Mouse (Mus musculus) liver, embryonic 14.5 days (tissue): ENCODE results near the gene RPS10-NUDT3. TPM values are rescaled to one million over a fixed set of nuclear protein-coding genes. Genes with fewer than 3 reads are reported as not detected.

ENCODE experiments used
- ATAC-seq: fragments of 200-750 bp; cut with Nextera tagmentation; 2 replicates; pipeline ENCODE4 v1.8.0; 2017; ENCODE audit warnings: moderate number of reproducible peaks, mild to moderate bottlenecking, moderate library complexity; ENCODE audit not compliant: insufficient read depth
- DNase-seq, 3 experiments: peaks; one replicate each; pipeline ENCODE4 v3.0.0-alpha.2; 2012 to 2013; ENCODE audit warnings: low read depth in 3 of 3, low spot score in 3 of 3
- H3K27ac ChIP-seq: fragments of 300-500 bp; sonication (generic); 2 replicates; pipeline ENCODE4 v1.5.1; 2014; ENCODE audit warnings: moderate library complexity, mild to moderate bottlenecking, control low read depth, inconsistent platforms
- H3K27me3 ChIP-seq: fragments of 300-500 bp; sonication (generic); 2 replicates; pipeline ENCODE4 v1.6.1; 2014; ENCODE audit warnings: mild to moderate bottlenecking, low read length, moderate library complexity; ENCODE audit not compliant: control insufficient read depth, insufficient read depth
- H3K36me3 ChIP-seq: fragments of 300-500 bp; sonication (generic); replicated peaks from 2 replicates; pipeline ENCODE4 v1.6.1; 2014; ENCODE audit warnings: low read depth; ENCODE audit not compliant: control insufficient read depth, insufficient read depth
- H3K4me1 ChIP-seq, 2 experiments: fragments of 200-500 bp in 1 of 2; fragments of 300-500 bp in 1 of 2; sonication (generic) in 1 of 2; replicated peaks; 2 replicates each; pipeline ENCODE4 v1.6.1; 2012 to 2014; ENCODE audit warnings: antibody characterized with exemption in 1 of 2, inconsistent platforms in 1 of 2, low read length in 1 of 2; ENCODE audit not compliant: control insufficient read depth in 2 of 2, insufficient read depth in 2 of 2
- H3K4me2 ChIP-seq: fragments of 300-500 bp; sonication (generic); 2 replicates; pipeline ENCODE4 v1.6.1; 2014; ENCODE audit warnings: low read depth, mild to moderate bottlenecking, control low read depth, moderate library complexity
- H3K4me3 ChIP-seq, 2 experiments: fragments of 200-500 bp in 1 of 2; fragments of 300-500 bp in 1 of 2; sonication (generic) in 1 of 2; 2 replicates each; pipeline ENCODE4 v1.5.1; 2012 to 2014; ENCODE audit warnings: low read depth in 2 of 2, low read length in 2 of 2, mild to moderate bottlenecking in 2 of 2, control low read depth in 1 of 2, inconsistent platforms in 1 of 2, moderate library complexity in 1 of 2; ENCODE audit not compliant: insufficient read depth in 1 of 2
- H3K9ac ChIP-seq: fragments of 300-500 bp; sonication (generic); replicated peaks from 2 replicates; pipeline ENCODE4 v1.6.1; 2014; ENCODE audit warnings: mild to moderate bottlenecking, control low read depth, moderate library complexity
- H3K9me3 ChIP-seq: fragments of 300-500 bp; sonication (generic); 2 replicates; pipeline ENCODE4 v1.6.1; 2016; ENCODE audit warnings: low read length, mixed read lengths; ENCODE audit not compliant: control insufficient read depth
- CTCF ChIP-seq: IDR thresholded peaks from 2 replicates; pipeline ENCODE4 v1.5.1; 2016; ENCODE audit warnings: antibody characterized with exemption, low read depth, control low read depth
- EP300 ChIP-seq: IDR thresholded peaks from 2 replicates; pipeline ENCODE4 v1.6.1; 2016; ENCODE audit warnings: antibody characterized with exemption, low read depth
- WGBS: fragments of 180-500 bp; shearing (Covaris S2); extraction: QIAGEN DNeasy Blood & Tissue Kit; methylation state at CpG from one replicate; pipeline ENCODE4 v1.1.7; 2014; ENCODE audit not compliant: insufficient replicate concordance; 5-methylcytosine and 5-hydroxymethylcytosine counted together
- polyA plus RNA-seq, 2 experiments: library from polyadenylated mRNA; depleted of rRNA in 1 of 2; stranded (reverse) in 1 of 2; unstranded in 1 of 2; fragments of >200 nt; fragmentation: Nextera tagmentation in 1 of 2; extraction: Ambion mirVana in 1 of 2; gene quantifications; 2 replicates each; pipeline versions ENCODE4 v1.2.1 to v1.2.3; 2012 to 2014

The RPS10-NUDT3 gene
- polyA plus RNA-seq, 2 experiments: not detected

DNA sequence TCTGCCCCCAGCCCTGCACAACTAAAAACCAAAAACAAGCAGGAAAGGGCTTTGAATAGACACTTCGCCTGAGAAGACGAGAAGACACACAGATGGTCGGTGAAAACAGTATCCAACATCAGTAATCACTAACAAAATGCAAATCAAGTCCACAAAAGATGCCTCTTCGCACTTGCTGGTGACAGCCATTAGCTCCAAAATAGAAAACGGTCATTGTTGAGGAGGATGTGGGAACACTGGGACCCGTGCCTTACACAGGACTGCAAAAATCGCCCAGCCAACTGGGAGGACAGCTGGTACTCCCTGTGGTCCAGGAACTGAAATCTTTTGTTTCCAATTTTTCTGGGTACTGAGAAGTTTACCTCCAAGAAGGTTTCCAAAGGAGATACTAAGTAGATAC is 38.9 kb upstream of the RPS10-NUDT3 start:
- H3K4me3 ChIP-seq: no peak overlapping the region
- H3K4me2 ChIP-seq: no peak overlapping the region
- H3K4me1 ChIP-seq: no peaks in the 10 kb centered on the region
- no peaks in the 10 kb centered on the region for H3K27me3 ChIP-seq
- 68% methylated on average over 7 of the region's 7 CpGs for WGBS
- no peak overlapping the region for H3K9ac ChIP-seq
- TF ChIP-seq EP300 (no peak), CTCF (no peak)
- no peak overlapping the region for H3K27ac ChIP-seq
- DNase-seq (no peak), ATAC-seq (no peak)
- H3K9me3 ChIP-seq: no peaks in the 10 kb centered on the region
- H3K36me3 ChIP-seq: no peaks in the 10 kb centered on the region

DNA sequence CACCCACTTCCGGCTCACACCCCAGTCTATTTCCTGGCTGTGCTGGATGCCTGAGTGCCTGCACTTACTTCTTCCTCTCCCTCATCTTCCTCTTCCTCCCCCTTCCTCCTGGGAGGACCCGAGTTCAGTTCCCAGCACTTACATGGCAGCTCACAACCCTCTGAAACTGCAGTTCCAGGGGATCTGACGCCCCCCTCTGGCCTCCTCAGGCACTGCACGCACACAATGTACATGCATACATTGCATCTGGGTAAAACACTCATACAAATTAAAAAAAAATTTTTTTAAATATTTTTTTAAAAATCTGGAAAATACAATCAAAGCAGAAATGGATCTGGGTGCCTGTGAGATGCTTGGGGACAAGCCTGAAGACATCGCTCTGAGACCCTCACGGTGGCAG is 36.7 kb upstream of the RPS10-NUDT3 start:
- no peaks in the 10 kb centered on the region for H3K4me1 ChIP-seq
- no peak overlapping the region for H3K4me3 ChIP-seq
- DNase-seq: no peak
- no peak for ATAC-seq
- no peaks in the 10 kb centered on the region for H3K9me3 ChIP-seq
- no peak overlapping the region for H3K27ac ChIP-seq
- no peak for TF ChIP-seq EP300
- TF ChIP-seq CTCF: no peak
- no peak overlapping the region for H3K4me2 ChIP-seq
- H3K27me3 ChIP-seq: no peaks in the 10 kb centered on the region
- H3K9ac ChIP-seq: no peak overlapping the region
- no peaks in the 10 kb centered on the region for H3K36me3 ChIP-seq
- WGBS: 65% methylated on average over 6 of the region's 6 CpGs

DNA sequence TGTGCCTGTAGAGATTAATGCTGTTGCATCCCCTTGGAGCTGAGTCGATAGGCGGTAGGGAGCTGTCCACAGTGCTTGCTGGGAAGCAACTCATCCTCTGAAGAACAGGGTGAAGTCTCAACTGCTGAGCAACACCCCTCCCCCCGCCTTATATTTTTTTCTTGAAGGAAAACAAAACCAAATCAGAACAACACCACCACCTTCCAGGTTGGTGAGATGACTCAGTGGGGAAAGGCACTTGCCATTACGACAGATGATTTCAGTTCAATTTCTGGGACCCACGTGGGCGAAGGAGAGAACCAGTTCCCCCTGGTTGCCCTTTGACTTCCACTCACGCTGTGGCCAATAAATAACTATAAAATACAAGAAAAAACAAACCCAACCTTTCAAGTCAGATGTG is 23.7 kb upstream of the RPS10-NUDT3 start:
- Histone ChIP-seq H3K4me1 (0 out of 4 replicates have a peak, but pooled peaks cover 0 to under 1% of the 10 kb centered on the region in 2 experiments), H3K36me3 (no peaks in the 10 kb centered on the region), H3K9ac (no peak overlapping the region), H3K9me3 (no peaks in the 10 kb centered on the region), H3K27me3 (peaks cover 34% of the 10 kb centered on the region), H3K4me3 (no peak overlapping the region), H3K4me2 (no peak overlapping the region), H3K27ac (no peak overlapping the region)
- 64% methylated on average over 7 of the region's 7 CpGs for WGBS
- TF ChIP-seq EP300 (no peak), CTCF (no peak)
- DNase-seq: no peak
- no peak for ATAC-seq

DNA sequence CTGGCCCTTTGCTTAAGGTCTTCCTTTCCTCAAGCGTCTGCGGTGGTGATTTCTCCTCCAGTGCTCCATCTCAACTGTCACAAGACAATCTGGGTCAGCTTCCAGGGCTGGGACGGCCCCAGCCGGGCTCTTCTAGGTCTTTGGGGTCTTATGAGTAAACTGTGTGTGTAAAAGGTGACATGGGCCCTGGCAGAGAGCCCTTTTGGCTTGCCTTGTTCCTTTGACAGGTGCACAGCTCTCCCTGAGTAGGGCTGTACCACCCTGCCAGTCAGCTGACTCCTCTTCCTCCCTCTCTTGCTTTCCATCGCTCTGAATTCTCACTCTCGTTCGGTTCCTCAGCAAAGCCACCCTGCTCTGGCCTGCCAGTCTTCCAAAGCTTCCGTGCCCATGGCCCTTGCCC is 22.1 kb upstream of the RPS10-NUDT3 start:
- 42% methylated on average over 8 of the region's 8 CpGs for WGBS
- ATAC-seq: no peak
- TF ChIP-seq EP300 (no peak), CTCF (no peak)
- H3K27me3 ChIP-seq: peaks cover 34% of the 10 kb centered on the region
- H3K9ac ChIP-seq: no peak overlapping the region
- DNase-seq: no peak
- peaks cover 0 to 6% of the 10 kb centered on the region in 2 experiments; a peak in 2 of 4 replicates for H3K4me1 ChIP-seq
- no peaks in the 10 kb centered on the region for H3K36me3 ChIP-seq
- H3K4me3 ChIP-seq: no peak overlapping the region
- H3K9me3 ChIP-seq: no peaks in the 10 kb centered on the region
- no peak overlapping the region for H3K27ac ChIP-seq
- H3K4me2 ChIP-seq: no peak overlapping the region

DNA sequence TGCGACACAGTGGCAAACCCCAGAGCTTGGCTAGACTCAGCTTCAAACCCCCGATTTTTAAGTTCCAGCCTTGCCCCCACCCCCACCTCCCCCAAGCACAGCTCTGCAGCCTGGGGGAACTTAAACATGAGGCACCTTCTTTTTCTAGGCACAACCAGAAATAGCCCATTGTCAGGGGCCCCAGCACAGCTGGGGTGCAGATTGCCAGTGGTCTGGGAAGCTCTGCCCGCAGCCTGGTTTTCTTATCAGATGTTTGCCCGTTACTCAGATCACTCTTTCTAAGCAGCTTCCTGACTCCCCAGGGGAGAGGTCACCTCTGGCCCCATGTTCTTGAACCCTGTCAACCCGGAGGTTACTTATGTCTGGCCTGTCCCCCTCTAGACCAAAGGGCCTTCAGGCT is 21.4 kb upstream of the RPS10-NUDT3 start:
- H3K27me3 ChIP-seq: peaks cover 34% of the 10 kb centered on the region

More for the DNA sequence above, 21.4 kb upstream of the RPS10-NUDT3 start:
- no peak overlapping the region for H3K9ac ChIP-seq
- no peak overlapping the region for H3K4me3 ChIP-seq
- no peak overlapping the region for H3K4me2 ChIP-seq
- no peak for TF ChIP-seq CTCF
- TF ChIP-seq EP300: no peak
- ATAC-seq: no peak
- H3K4me1 ChIP-seq: peaks cover 0 to 6% of the 10 kb centered on the region in 2 experiments; a peak in 2 of 4 replicates
- 2% methylated on average over 5 of the region's 5 CpGs for WGBS
- H3K36me3 ChIP-seq: no peaks in the 10 kb centered on the region
- no peaks in the 10 kb centered on the region for H3K9me3 ChIP-seq
- no peak for DNase-seq
- no peak overlapping the region for H3K27ac ChIP-seq
